Mouse (Mus musculus) ovary, adult 18-20 months (tissue): ENCODE measurements at regions not wholly inside any gene's neighbourhood (a gene's known extent, or its start where the extent isn't known, plus 50 kb on each side); places are given as distances from the start of the nearest gene placed in this dataset.

ENCODE experiments used
- DNase-seq: peaks from one replicate; pipeline ENCODE4 v3.0.0; 2022; ENCODE audit warnings: low spot score, mixed read lengths

DNA sequence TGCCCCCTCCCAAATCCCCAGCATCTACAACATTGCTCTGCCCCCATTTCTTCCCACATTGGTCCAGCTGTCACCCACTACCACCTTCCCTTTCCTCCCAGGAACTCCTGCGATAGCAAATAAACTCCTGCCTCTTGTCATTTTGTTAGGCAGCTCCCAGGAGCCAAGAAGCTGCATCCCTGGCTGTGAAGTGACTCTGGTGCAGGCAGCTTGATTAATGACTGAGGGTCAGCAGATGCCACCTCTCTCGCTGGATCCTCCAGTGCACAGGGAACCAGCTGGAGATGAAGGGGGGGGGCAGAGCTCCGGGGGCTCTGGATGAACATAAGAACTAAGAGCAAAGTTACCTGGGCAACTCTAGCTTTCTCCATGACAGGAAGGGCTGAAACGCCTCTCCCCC lies 235.2 kb downstream of the Gm45692 start:
- no peak for DNase-seq

GRCm38 (mm10) chr8:26356801-26357200 lies 237.5 kb downstream of the Gm45692 start:
- DNase-seq, result no peak

GRCm38 (mm10) chr8:26358711-26359136 lies 239.4 kb downstream of the Gm45692 start:
- DNase-seq, result no peak

DNA sequence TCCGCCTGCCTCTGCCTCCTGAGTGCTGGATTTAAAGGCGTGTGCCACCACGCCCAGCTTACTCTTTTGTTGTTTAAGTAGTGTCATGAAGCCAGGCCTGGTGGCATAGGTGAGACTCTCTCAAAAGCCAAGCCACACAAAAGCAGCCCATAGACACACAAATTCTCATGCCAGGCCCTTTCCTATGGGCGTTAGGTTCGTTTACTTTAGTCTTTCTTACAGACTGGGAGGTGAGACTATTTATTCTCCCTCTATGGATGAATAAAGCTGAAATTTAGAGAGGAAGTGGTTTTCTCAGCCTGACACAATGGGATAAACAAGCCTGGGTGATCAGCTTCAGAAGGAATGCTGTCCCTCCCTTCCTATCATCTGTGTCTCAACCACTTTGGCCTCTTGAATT lies 243.0 kb downstream of the Gm45692 start:
- no peak for DNase-seq

GRCm38 (mm10) chr8:26363616-26364015 lies 244.3 kb downstream of the Gm45692 start:
- no peak for DNase-seq

- DNase-seq, result no peak
Measured at GRCm38 (mm10) chr8:26364637-26365036, 245.3 kb downstream of the Gm45692 start.

DNA sequence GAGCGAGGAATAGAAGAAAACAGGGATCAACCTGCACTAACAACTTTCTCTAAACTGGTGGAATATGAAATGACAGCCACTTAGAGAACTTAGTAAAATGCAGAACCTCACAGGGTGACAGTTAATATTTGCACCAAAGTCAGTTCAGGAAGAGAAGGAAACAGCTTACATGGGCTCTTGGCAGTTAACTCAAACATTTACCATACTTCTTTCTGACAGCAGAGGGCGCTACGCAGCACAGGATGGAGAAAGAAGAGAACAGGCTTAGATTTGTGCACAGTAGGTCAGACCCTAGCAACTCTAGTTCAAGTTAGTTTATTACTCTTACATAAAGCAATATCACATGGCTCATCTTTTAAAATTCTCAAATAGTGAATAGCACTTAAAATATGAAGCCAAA lies 261.3 kb downstream of the Gm45692 start:
- DNase-seq, result peak; percentile 14

DNA sequence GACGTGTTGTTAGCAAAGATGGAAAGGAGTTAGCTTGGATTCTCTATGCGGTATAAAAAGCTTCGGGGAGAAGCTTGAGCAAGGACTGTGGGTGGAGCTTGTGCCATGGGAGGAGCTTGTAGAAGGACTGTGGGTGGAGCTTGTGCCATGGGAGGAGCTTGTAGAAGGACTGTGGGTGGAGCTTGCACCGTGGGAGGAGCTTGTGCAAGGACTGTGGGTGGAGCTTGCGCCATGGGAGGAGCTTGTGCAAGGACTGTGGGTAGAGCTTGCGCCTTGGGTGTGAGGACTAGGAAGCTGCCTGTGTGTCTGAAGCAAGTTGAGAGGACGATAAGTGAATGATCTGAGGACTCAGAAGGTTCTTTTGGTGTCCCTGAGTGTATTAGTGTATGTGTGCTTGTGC lies 263.1 kb downstream of the Gm45692 start:
- DNase-seq, result no peak

DNA sequence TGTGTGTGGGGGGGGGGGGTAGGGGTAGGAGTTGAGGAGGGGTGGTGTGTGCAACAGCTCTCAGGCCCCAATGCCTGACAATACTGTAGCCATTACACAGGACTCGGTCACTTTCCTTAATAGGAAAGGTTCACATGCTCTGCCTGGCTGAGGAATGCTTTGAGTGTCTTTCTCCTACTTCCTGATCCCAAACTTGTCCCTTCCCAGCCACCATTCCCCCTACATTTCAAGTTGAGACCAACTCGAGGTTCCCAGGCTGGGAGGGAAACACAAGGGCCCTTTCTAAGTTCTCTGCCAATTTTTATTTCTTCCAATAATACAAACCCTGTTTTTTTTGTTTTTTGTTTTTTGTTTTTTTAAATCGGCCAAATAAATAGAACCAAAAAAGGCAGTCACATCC lies 264.6 kb downstream of the Gm45692 start:
- DNase-seq, result no peak

DNA sequence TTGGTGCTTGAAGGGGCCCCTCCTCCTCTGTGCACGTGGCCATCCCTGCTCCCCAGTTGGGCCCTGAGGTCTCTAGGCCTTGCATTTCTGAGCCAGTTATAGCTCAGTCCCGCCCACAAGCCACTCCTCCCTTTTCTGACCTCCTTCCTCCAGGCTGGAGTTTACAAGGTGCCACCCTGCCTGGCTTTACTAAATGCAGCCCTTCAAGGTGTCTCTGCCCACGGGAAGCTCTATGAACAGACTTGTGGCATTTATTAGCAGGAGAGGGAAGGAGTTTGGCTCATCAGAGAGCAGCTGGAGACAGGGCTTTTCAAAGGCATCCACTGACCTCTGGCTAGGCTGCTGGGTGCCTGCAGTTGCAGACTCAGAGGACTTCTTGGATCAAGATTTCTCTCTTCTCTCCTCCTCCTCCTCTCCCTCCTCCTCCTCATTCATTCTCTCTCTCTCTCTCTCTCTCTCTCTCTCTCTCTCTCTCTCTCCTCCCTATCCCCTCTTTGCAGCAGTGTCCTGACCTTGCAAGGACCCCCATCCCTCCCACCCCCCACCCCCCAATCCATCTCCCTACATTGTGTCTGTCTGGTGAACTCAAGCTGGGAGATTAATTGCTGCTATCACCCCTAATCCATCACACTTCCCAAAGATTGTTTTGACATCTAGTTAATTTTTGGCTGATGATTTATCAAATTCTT lies 265.1 kb downstream of the Gm45692 start:
- DNase-seq, result peak; percentile 13

GRCm38 (mm10) chr8:26384994-26385345 lies 265.6 kb downstream of the Gm45692 start:
- no peak for DNase-seq

GRCm38 (mm10) chr8:26395061-26395460 lies 275.7 kb downstream of the Gm45692 start:
- no peak for DNase-seq

- no peak for DNase-seq
Measured at GRCm38 (mm10) chr8:26420002-26420401, 300.7 kb downstream of the Gm45692 start.

DNA sequence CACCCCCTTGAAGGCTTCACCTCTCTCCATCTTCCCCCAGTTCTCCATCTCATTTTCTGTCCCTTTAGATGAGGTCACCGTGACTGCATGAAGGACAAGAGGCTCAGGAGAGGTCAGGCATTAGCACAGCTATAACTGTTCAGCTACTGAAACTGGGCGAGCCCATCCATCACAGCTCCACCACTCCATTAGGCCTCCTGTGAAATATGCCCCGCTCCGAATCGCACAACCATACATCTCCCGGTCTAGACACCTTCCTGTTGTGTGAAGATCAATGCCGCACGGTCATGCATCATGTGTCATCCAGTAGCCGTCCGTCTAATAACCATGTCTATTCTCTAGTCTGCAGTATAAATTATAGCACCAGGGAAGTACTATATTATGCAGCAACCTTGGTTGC lies 301.2 kb downstream of the Gm45692 start:
- no peak for DNase-seq

DNA sequence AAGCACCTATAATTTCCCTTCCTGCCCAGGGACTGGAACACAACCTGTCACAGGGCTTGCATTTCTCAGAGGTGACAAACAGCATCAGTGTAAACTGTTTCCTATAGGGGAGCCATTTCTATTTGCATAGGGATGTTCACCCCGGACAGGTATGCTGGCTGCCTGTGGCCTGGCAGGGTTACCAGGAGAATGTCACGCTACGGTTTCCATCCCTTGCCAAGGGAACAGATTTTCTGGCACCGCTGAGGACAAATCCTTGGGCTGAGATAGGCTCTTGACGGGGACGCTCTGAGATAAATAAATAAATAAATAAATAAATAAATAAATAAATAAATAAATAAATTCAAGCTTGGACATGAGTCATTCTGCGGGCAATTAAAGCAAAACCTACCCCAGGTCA lies 308.0 kb downstream of the Gm45692 start:
- DNase-seq, result no peak

DNA sequence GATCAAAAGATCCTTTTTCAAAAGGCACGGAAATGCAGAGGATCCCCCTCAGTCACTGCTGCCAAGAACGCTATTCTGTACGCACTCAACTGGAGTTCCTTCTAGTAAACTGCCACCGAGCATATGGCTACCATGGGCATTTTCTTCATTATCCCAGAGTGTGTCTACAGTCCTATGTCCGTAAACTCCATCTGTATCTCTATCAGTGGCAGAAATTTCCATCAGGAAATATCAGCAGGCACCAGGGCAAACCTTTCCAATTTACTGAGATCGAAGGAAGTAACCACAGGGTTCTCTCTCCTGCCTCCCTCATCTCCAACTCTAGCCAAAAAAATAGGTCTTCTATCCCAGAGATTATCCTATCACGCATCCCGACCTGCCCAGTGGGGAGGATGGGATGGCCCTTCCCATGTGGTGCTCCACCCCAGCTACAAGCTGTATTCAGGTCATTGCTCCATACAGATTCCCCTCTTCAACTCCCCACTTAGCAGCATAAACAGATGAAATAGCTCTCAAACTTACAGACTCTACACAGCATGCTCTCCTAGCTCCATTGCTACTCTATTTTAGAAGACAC lies 310.5 kb downstream of the Gm45692 start:
- no peak for DNase-seq

DNA sequence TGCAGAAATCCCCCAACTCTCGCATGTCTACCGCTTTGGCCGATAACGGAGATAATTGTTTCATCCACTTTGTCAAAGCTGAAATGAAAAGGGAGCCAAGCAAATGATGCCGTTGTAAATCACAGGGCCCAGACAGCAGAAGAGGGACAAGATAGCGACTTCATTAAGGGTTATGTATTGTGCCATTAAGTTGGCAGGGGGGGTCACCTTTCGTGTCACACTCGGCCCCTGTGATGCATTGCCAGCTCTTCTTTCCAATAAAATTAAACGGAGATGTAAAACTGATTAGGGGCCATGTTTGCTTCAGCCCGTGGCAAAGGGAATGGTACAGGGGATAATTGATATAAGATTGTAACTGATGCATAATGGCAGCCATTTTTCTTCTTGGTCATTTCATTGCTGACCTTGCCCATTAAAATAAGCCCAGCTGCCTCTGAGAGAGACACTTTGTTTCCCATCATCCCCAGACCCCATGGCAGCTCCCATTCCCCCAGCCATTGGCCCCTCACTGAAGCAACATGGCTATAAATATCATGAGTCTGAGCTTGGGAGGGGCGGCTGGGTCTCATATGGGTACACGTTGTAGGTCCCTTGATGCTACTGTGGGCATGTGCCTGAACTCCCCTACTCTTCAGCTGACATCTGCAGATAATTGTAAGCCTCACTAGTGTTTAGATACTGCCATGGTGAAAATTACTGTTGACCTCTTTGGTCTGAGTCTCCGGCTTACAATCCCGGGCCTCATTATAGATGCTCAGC lies 313.0 kb downstream of the Gm45692 start:
- no peak for DNase-seq

DNA sequence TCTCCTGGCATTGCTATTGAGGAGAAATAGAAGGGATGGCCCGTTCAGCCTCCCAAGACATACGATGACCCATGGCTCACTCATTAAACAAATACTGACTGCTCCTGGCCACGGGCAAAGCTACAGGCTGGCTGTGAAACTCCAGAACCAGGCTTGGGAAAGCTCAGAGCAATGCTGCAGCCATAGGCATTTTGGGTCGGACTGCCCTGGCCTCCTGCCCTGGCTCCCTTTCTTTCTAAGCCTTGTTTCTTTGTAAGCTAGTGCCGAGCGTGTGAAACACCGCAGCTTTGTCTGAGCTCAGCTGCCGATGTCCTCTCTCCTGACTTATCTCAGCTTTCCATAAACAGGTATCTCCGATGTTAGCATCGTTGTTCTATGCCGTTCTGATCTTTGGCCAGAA lies 316.9 kb downstream of the Gm45692 start:
- no peak for DNase-seq

DNA sequence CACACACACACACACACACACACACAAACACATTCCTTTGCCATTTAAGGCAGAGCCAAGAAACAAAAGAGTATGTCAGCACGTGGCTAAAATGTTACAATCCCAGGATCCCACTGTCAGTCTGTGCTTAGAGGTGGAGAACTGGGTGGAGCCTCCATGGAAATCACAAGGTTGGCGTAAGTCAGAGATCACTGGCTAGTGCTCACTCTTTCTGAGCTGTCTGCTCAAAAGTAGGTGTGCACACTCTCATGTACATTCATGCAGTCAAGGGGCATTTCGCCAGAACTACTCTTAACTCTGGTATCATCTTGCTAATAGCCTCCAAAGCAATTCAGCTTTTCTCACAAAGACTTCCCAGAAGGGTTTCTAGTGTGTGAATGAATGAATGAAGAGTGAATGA lies 318.2 kb downstream of the Gm45692 start:
- no peak for DNase-seq

GRCm38 (mm10) chr8:26438246-26438862 lies 319.0 kb downstream of the Gm45692 start:
- DNase-seq, result no peak

- no peak for DNase-seq
Measured at GRCm38 (mm10) chr8:26438877-26439276, 319.5 kb downstream of the Gm45692 start.

DNA sequence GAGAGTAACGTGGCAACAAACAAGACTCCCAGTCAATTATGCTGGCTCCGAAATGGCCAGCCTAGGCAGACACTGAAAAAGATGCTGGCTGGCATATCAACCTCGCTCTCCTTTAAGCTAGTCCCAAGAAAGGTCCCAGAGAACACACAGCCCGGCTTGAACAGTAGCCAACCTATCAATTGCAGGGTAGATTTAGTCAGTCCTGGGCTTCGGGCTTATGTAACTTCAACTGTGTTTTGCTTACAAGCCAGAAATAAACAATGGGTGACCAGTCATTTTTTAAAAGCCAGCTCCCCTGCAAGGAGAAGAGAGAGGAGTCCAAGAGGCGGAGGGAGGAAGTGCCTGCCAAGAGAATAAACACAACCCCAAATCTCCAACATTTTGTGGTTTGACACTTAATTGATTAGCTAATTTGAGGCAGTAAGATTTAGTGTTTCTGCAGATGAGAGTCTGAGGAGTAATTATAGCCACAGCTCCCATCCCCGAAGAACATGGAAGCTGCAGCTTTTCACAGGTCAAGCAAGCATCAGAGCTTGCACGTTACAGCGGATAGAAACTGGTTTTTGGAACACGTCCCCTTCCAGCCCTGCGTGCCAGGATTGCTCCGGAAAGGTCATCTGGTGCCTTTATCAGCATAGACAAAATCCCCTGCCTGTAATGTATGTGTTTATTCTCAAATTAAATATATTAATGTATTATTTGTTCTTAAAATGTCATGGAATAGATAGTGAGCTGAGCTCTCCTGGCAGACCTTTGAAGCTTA lies 322.1 kb downstream of the Gm45692 start:
- DNase-seq, result peak; percentile 16
